Mouse (Mus musculus): ENCODE data around the gene Nxph2.
"Not testable (repeated sequence)": the region's sequence is repeated elsewhere in the genome, so short reads cannot be mapped to it uniquely, and the experiment has no call there.

Nxph2 gene

DNA sequence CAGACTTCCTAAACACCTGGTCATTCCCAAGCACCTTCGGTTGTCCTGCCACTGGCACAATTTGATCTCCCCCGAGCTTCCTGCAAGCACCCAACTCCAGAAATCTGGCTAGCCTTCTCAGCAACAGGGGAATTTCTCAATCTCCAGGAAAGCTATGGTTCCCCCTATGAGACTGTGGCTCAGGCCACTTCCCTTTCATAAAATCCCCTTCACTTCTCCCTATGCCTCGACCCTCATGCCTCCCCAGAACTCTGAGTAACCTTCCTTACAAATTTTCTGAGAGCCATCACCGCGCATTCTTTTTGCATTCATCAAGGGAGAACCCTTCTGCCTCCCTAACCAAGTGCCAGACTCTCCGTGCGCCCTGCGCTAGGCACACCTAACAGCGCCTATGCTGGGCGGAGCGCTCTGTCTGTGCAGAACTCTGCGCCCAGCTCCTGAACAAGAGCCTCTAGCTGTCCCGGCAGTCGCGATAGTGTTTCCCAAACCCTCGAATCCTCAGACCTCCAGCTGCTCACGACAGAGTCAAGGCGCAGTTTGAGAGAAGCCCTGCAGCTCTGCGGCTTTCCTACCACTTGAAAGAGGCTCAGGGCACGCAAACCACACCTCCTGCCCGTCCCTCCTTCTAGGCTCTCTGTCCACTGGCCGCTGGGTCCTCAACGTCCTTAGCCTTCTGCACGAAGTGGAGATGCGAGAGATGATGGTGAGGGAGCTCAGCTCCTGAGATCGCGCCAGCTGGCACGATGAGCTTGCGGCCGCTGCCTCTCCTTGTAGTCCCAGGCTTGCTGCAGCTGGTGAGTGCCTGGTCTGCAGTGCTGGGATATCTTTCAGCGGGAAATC is at the start of gene Nxph2:
TSS of gene Nxph2 (plus strand) at position 501 of the 840 bp plus-strand sequence.
- DNase-seq (ENCODE audit: low spot score), result no peak

DNA sequence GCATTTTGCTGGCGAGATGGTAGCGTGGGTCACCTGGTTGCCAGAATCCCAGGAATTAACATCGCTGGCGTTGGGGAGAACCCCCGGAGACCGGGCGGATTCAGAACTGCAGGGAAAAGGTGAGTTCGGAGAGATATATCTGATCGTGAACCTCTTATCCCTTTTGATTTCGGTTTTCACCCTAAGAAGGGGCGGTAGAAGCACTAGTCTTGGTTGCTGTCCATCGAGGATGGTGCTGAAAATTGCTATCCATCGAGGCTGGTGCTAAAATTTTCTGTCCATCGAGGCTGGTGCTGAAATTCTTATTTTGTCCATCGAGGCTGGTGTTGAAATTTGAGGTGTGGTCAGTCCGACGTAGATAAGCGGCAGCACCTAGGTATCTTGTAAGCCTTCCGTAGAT is 30.1 kb upstream of the Nxph2 start:
- not testable (repeated sequence) for DNase-seq (ENCODE audit: low spot score)

DNA sequence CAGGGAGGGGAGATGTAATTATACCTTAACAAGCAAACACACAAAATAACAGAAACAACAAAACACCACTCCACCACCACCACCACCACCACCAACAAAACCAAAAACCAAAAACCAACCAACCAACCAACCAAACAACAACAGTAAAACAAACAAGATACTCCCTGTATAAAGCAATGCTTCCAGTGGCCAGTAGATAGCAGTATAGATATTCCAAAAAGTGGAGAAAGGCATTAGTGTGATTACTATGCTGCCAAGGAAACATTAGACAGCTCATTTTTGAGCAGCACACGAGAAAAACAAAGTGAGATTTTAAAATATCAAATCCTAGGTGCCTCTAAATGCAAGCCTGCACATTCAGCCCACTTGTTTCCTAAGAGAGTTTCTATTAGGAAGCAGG is 6.2 kb upstream of the Nxph2 start:
- DNase-seq (ENCODE audit: low spot score), result no peak

Data from yolk sac, embryonic 10.5 days (tissue).